Mouse (Mus musculus): Measurements from ENCODE around the gene Notch1.

GRCm38 (mm10) chr2:26506746-26507280 lies 9.7 kb downstream of the Notch1 start:
- TF ChIP-seq USF1 (IDR thresholded peaks at IDR 0.05; ENCODE audit: low read depth, low read length) = no peak
- TF ChIP-seq CTCF (IDR thresholded peaks at IDR 0.05 in 2 of 3, conservative IDR thresholded peaks at IDR 0.05 in 1 of 3; ENCODE audit: control insufficient read depth in 1 of 3, insufficient read depth in 1 of 3, low read depth in 2 of 3, low read length in 3 of 3, poor library complexity in 1 of 3, severe bottlenecking in 1 of 3) = no peak
- no peak for TF ChIP-seq CHD1 (IDR thresholded peaks at IDR 0.05; ENCODE audit: low read depth, low read length)
- TF ChIP-seq JUND (IDR thresholded peaks at IDR 0.05; ENCODE audit: low read depth, low read length) = no peak
- no peak for TF ChIP-seq TCF12 (IDR thresholded peaks at IDR 0.05; ENCODE audit: low read depth, low read length)
- TF ChIP-seq ETS1 (IDR thresholded peaks at IDR 0.05; ENCODE audit: low read depth, low read length) = no peak
- TF ChIP-seq ELF1 (IDR thresholded peaks at IDR 0.05; ENCODE audit: low read depth, low read length) = no peak
- TF ChIP-seq GATA1 (IDR thresholded peaks at IDR 0.05; ENCODE audit: low read depth, low read length) = no peak
- TF ChIP-seq GABPA (IDR thresholded peaks at IDR 0.05; ENCODE audit: low read depth, low read length) = no peak
- no peak for TF ChIP-seq MXI1 (IDR thresholded peaks at IDR 0.05; ENCODE audit: low read depth, low read length)
- TF ChIP-seq MAX (IDR thresholded peaks at IDR 0.05; ENCODE audit: low read length) = no peak
- no peak for TF ChIP-seq EP300 (IDR thresholded peaks at IDR 0.05; ENCODE audit: low read depth in 1 of 2, low read length in 2 of 2)
- no peak for TF ChIP-seq POLR2AphosphoS5 (IDR thresholded peaks at IDR 0.05; ENCODE audit: borderline replicate concordance, low read depth, low read length)
- TF ChIP-seq POLR2A (IDR thresholded peaks at IDR 0.05; ENCODE audit: control insufficient read depth in 1 of 2, insufficient read depth in 1 of 2, low read depth in 1 of 2, low read length in 2 of 2, poor library complexity in 1 of 2) = no peak

Data from MEL (cell line).